ENCODE assay signal across 8 mouse cellular contexts in genomic region chr5:33038656-33039509, GRCm38 (mm10). TPM values are rescaled to one million over a fixed set of nuclear protein-coding genes. Genes with fewer than 3 reads are reported as not detected.
DNase-seq lines count a peak whose midpoint lies in the region; ATAC-seq and TF ChIP-seq lines count a peak whose summit lies in the region.

No protein-coding gene starts in this region.

- H3K27me3 ChIP-seq in kidney, embryonic 16.5 days (ENCODE audit: insufficient read depth, low read length) = no peaks in the 10 kb centered on the region
- no peaks in the 10 kb centered on the region for H3K27me3 ChIP-seq in embryonic facial prominence, embryonic 12.5 days
- H3K27me3 ChIP-seq in intestine, embryonic 16.5 days (replicated peaks; ENCODE audit: control insufficient read depth, insufficient read depth, low read length) = no peaks in the 10 kb centered on the region
- peaks cover 8% of the 10 kb centered on the region for H3K27me3 ChIP-seq in myocyte (ENCODE audit: control insufficient read depth, insufficient read depth, insufficient read length)
- no peaks in the 10 kb centered on the region; the same call in 1 of the 2 replicates for H3K27me3 ChIP-seq in thymus, adult 2 months (ENCODE audit: control insufficient read depth, insufficient read depth, low read length)

- H3K4me3 ChIP-seq in kidney, embryonic 16.5 days (ENCODE audit: low read length) = no peak overlapping the region
- H3K4me3 ChIP-seq in embryonic facial prominence, embryonic 12.5 days = no peak overlapping the region
- H3K4me3 ChIP-seq in intestine, embryonic 16.5 days (ENCODE audit: low read length) = no peak overlapping the region; the same call in 1 of the 2 replicates
- H3K4me3 ChIP-seq in myocyte = no peak overlapping the region
- H3K4me3 ChIP-seq in thymus, adult 2 months (ENCODE audit: control insufficient read depth, insufficient read depth, low read length) = no peak overlapping the region

- intact Hi-C loops in left cerebral cortex, postnatal 14 days (cut with DNase I) = loop anchor here (1.0 to 10.0 kb wide), 2 partner anchors 104 to 184 kb away; partner anchors contain the start of gene Prr14l

- no peak overlapping the region for H3ac ChIP-seq in myocyte (ENCODE audit: control insufficient read depth, insufficient read length)

- DNase-seq in kidney, adult 8-10 months = no peak
- DNase-seq in left cerebral cortex, postnatal 14 days (ENCODE audit: low spot score in 2 of 2) = no peak
- no peak for DNase-seq in frontal cortex, postnatal 36 days (ENCODE audit: low spot score in 2 of 2)
- no peak for DNase-seq in thymus, adult 2 months

- no peaks in the 10 kb centered on the region for H3K79me2 ChIP-seq in myocyte (ENCODE audit: control insufficient read depth, insufficient read depth)

- H3K9me3 ChIP-seq in kidney, embryonic 16.5 days (ENCODE audit: low read length) = no peaks in the 10 kb centered on the region
- no peaks in the 10 kb centered on the region for H3K9me3 ChIP-seq in embryonic facial prominence, embryonic 12.5 days
- no peaks in the 10 kb centered on the region for H3K9me3 ChIP-seq in intestine, embryonic 16.5 days (ENCODE audit: control insufficient read depth, low read length)

- H3K27ac ChIP-seq in kidney, embryonic 16.5 days (ENCODE audit: low read length) = no peak overlapping the region
- no peak overlapping the region for H3K27ac ChIP-seq in embryonic facial prominence, embryonic 12.5 days
- no peak overlapping the region for H3K27ac ChIP-seq in intestine, embryonic 16.5 days (ENCODE audit: low read length)
- no peak overlapping the region for H3K27ac ChIP-seq in thymus, adult 2 months (ENCODE audit: control insufficient read depth, insufficient read depth, low read length)

- no peak for ATAC-seq in kidney, embryonic 16.5 days (ENCODE audit: low FRiP score, low TSS enrichment)
- no peak for ATAC-seq in embryonic facial prominence, embryonic 12.5 days (ENCODE audit: insufficient number of reproducible peaks, insufficient read depth, low FRiP score, low TSS enrichment)
- no peak for ATAC-seq in intestine, embryonic 16.5 days

- H3K4me2 ChIP-seq in kidney, embryonic 16.5 days (replicated peaks; ENCODE audit: low read depth, low read length) = peak overlapping the region; percentile 55
- H3K4me2 ChIP-seq in embryonic facial prominence, embryonic 12.5 days (replicated peaks) = peak overlapping the region; percentile 34
- H3K4me2 ChIP-seq in intestine, embryonic 16.5 days (ENCODE audit: low read depth, low read length) = peak overlapping the region; percentile 57; the same call in 1 of the 2 replicates
- H3K4me2 ChIP-seq in myocyte (ENCODE audit: low read depth) = peak overlapping the region; percentile 44

- peaks cover 4% of the 10 kb centered on the region; the same call in 1 of the 2 replicates for H3K4me1 ChIP-seq in kidney, embryonic 16.5 days (ENCODE audit: insufficient read depth, low read length)
- H3K4me1 ChIP-seq in embryonic facial prominence, embryonic 12.5 days = no peaks in the 10 kb centered on the region
- peaks cover 2% of the 10 kb centered on the region; the same call in 1 of the 2 replicates for H3K4me1 ChIP-seq in intestine, embryonic 16.5 days (ENCODE audit: control insufficient read depth, insufficient read depth, low read length)
- H3K4me1 ChIP-seq in thymus, adult 2 months (replicated peaks; ENCODE audit: control insufficient read depth, insufficient read depth, low read length) = peaks cover 10% of the 10 kb centered on the region

- no peak for TF ChIP-seq CTCF in thymus, adult 2 months (IDR thresholded peaks at IDR 0.05; ENCODE audit: borderline replicate concordance, control insufficient read depth, extremely low read depth, insufficient read depth, low read length, poor library complexity)

- TF ChIP-seq POLR2A in myocyte (IDR thresholded peaks at IDR 0.05; ENCODE audit: insufficient read length, low read depth) = no peak
- TF ChIP-seq POLR2A in thymus, adult 2 months (IDR thresholded peaks at IDR 0.05; ENCODE audit: control insufficient read depth, extremely low read depth, insufficient read depth, low read length, poor library complexity) = no peak

- no peaks in the 10 kb centered on the region for H3K36me3 ChIP-seq in kidney, embryonic 16.5 days (ENCODE audit: insufficient read depth, low read length)
- no peaks in the 10 kb centered on the region for H3K36me3 ChIP-seq in embryonic facial prominence, embryonic 12.5 days
- no peaks in the 10 kb centered on the region for H3K36me3 ChIP-seq in intestine, embryonic 16.5 days (ENCODE audit: control insufficient read depth, insufficient read depth, low read length)
- no peaks in the 10 kb centered on the region for H3K36me3 ChIP-seq in myocyte (ENCODE audit: control insufficient read depth, insufficient read depth)
- no peaks in the 10 kb centered on the region for H3K36me3 ChIP-seq in thymus, adult 2 months (ENCODE audit: control insufficient read depth, insufficient read depth, low read length)

- WGBS in kidney, embryonic 16.5 days = 48% methylated on average over 13 of the region's 13 CpGs
- WGBS in embryonic facial prominence, embryonic 12.5 days = 48% methylated on average over 13 of the region's 13 CpGs
- WGBS in intestine, embryonic 16.5 days = 44% methylated on average over 13 of the region's 13 CpGs
- 15% methylated on average over 13 of the region's 13 CpGs for WGBS in thymus, adult 2 months

- H3K9ac ChIP-seq in kidney, embryonic 16.5 days (replicated peaks; ENCODE audit: low read length) = peak overlapping the region; percentile 38; the same call in 1 of the 2 replicates
- no peak overlapping the region for H3K9ac ChIP-seq in embryonic facial prominence, embryonic 12.5 days
- H3K9ac ChIP-seq in intestine, embryonic 16.5 days (ENCODE audit: low read depth, low read length) = no peak overlapping the region

TF ChIP-seq in myocyte, 11 proteins besides CTCF, POLR2A, EP300 and RAD21:
- TF ChIP-seq MYOD1 (IDR thresholded peaks at IDR 0.05; ENCODE audit: control insufficient read depth in 1 of 3, insufficient read length in 2 of 3, low read depth in 2 of 3) (no peak), TCF3 (IDR thresholded peaks at IDR 0.05; ENCODE audit: insufficient read length, low read depth) (no peak), POLR2AphosphoS2 (IDR thresholded peaks at IDR 0.05; ENCODE audit: insufficient read length, low read depth) (no peak), MAX (IDR thresholded peaks at IDR 0.05; ENCODE audit: low read depth) (no peak), SRF (IDR thresholded peaks at IDR 0.05; ENCODE audit: control insufficient read depth, insufficient read length, low read depth) (no peak), CEBPB (IDR thresholded peaks at IDR 0.05; ENCODE audit: insufficient read depth, poor library complexity, severe bottlenecking) (no peak)

RNA-seq across cellular contexts. Expression of gene Ywhah, which starts 20.3 kb away (rescaled TPM):
- 369 and 385 TPM in 2 replicates for polyA plus RNA-seq in kidney, embryonic 16.5 days (2015; fragmentation: Nextera tagmentation; extraction: Ambion mirVana)
- polyA plus RNA-seq in embryonic facial prominence, embryonic 12.5 days (2016; fragmentation: Nextera tagmentation; extraction: Ambion mirVana) = 397 and 405 TPM in 2 replicates
- 408 and 430 TPM in 2 replicates for polyA plus RNA-seq in intestine, embryonic 16.5 days (2015; fragmentation: Nextera tagmentation; extraction: Ambion mirVana)
- 106 TPM for polyA plus RNA-seq in myocyte (2012; fragmentation: generic; extraction: Trizol)
- 1,000 to 10,000 TPM; 1,147 to 1,287 TPM for total RNA-seq in left cerebral cortex, postnatal 14 days (2021)
- polyA plus RNA-seq in thymus, adult 2 months (2012; rRNA removed) = 171 and 214 TPM in 2 replicates
